Mouse (Mus musculus) T-cell, adult 2 months (primary cell): ENCODE measurements around the gene Gm11562.

Source experiments
- DNase-seq: peaks from one replicate; pipeline ENCODE4 v3.0.0; 2022; ENCODE audit warnings: low spot score

Gm11562 gene

DNA sequence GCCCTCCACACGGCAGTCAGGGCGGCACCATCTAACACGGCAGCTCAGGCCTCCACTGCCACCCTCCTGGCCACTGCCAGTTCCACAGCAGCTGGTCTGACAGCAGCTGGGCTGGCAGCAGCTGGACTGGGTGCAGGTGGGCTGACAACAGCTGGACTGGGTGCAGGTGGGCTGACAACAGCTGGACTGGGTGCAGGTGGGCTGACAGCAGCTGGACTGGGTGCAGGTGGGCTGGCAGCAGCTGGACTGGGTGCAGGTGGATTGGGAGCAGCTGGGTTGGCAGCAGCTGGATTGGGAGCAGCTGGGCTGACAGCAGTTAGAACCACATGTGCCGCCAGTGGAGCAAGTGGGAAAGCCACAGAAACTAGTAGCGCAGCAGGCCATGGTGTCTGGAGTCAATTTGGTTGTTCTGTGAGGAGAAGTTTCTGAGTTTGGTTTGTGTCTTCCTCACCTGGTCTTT, 37.0 kb downstream of the Gm11562 start, which contains the start of gene Krtap1-4:
Gene Krtap1-4, minus strand, starts transcription at position 410 of the 460 bp plus-strand sequence.
- no peak for DNase-seq

DNA sequence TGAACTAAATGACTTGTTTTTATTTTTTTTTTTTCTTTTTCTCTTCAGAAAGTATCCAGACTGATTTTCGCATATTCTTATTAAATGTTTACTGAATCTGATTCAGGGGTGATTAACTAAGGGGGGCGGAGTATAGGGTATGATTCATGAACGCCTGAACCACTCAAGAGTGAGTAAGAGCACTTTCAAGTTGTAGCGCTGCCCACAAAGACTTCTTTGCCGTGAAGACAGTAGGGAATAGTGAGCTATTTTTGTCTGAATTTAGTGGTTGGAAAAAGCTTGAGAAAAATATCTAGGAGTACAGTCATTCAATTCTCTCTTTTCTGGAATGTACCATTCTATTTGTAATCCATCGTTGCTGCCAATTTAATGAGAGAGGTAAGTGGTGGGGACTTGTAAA, 38.7 kb downstream of the Gm11562 start:
- no peak for DNase-seq

DNA sequence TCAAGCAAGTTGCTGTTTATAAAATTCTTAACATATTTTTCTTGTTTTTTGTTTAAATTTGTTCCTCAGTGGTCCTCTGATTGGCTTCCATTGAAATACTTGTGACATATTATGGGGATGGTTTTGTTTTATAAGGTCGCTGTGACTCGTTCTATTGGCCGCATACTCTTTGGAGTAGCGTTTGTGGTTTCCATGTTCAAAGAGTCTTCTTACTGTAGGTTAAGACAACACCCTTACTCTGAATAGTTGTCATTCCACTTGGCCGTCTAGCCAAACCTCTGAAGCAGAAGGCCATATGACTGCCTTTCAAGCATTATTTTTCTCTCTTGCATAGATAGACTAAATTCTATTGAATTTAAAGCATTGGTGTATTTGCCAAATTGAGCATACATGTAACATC, 39.2 kb downstream of the Gm11562 start:
- no peak for DNase-seq

DNA sequence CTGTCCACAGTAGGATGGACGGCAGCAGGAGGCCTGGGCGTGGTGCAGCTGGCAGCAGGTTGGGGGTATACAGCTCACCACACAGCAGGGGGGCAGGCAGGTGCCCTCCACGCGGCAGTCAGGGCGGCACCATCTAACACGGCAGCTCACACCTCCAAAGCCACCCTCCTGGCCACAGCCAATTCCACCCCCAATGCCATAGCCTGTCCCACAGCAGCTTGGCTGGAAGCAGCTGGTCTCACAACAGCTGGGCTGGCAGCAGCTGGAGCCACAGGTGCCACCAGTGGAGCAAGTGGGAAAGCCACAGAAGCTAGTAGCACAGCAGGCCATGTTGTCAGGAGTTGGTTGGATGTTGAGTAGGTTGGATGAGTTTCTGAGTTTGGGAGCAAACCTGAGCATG, 39.6 kb downstream of the Gm11562 start, which contains the start of gene Krtap1-5:
Gene Krtap1-5, minus strand, starts transcription at position 381 of the 400 bp plus-strand sequence.
- DNase-seq: no peak

DNA sequence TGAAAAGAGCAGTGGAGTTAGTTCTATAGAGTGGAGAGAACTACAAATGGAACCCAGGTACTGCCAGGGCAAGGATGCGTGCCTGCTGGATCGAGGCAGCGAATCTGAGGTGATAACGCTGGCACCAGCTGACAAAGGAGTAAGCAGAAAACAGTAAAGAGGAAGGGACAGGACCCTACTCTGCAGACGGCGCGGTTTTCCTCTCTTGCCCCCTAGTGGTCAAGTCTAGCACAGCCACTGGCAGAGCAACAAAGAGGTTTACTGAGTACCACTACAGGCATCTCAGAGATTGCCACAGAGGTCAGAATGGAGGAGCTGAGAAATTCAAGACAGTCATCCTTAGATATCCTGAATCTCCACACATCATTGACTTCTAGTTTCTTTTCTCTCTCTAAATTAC, 46.1 kb downstream of the Gm11562 start:
- peak; percentile 33 for DNase-seq

GRCm38 (mm10) chr11:99573164-99573563, 47.1 kb downstream of the Gm11562 start:
- no peak for DNase-seq
